21 mouse cellular contexts compared by ENCODE assay signal in genomic region chr7:113238365-113238764, GRCm38 (mm10). TPM values are rescaled to one million over a fixed set of nuclear protein-coding genes. Genes with fewer than 3 reads are reported as not detected.
DNase-seq lines count a peak whose midpoint lies in the region; ATAC-seq and TF ChIP-seq lines count a peak whose summit lies in the region.
"Had no signal": no experiment of that assay in that cellular context is flagged by ENCODE, and none has a peak within 500 bp of the region (broad histone marks: within the 10 kb centered on the region; RNA-seq: fewer than 3 reads in every experiment).

No protein-coding gene starts in this region.

- no peak overlapping the region for H3K9ac ChIP-seq in heart, postnatal 0 days (replicated peaks; ENCODE audit: low read depth, low read length)
- no peak overlapping the region for H3K9ac ChIP-seq in liver, embryonic 14.5 days (replicated peaks)
- H3K9ac ChIP-seq in liver, embryonic 12.5 days = no peak overlapping the region
- H3K9ac ChIP-seq: hindbrain, embryonic 12.5 days; intestine, embryonic 15.5 days; liver, embryonic 13.5 days; stomach, embryonic 15.5 days had no signal

- intact Hi-C loops in heart, postnatal 36 days (cut with DNase I) = no loop called here

- H3K9me3 ChIP-seq in heart, postnatal 0 days (replicated peaks; ENCODE audit: control insufficient read depth, low read length) = no peaks in the 10 kb centered on the region
- no peaks in the 10 kb centered on the region for H3K9me3 ChIP-seq in liver, embryonic 14.5 days (ENCODE audit: control insufficient read depth, low read length)
- no peaks in the 10 kb centered on the region for H3K9me3 ChIP-seq in liver, embryonic 12.5 days (replicated peaks)
- H3K9me3 ChIP-seq: G1E; hindbrain, embryonic 12.5 days; intestine, embryonic 15.5 days; liver, embryonic 13.5 days; stomach, embryonic 15.5 days had no signal

- H3K4me3 ChIP-seq in heart, postnatal 0 days (ENCODE audit: low read depth, low read length) = no peak overlapping the region
- H3K4me3 ChIP-seq in liver, embryonic 14.5 days (ENCODE audit: insufficient read depth in 1 of 2, low read depth in 2 of 2, low read length in 2 of 2) = no peak overlapping the region
- H3K4me3 ChIP-seq in liver, embryonic 12.5 days = no peak overlapping the region
- H3K4me3 ChIP-seq: erythroblast, embryonic 14.5 days; hindbrain, embryonic 12.5 days; intestine, embryonic 15.5 days; liver, embryonic 13.5 days; stomach, embryonic 15.5 days had no signal

- DNase-seq in heart, postnatal 0 days (ENCODE audit: low spot score) = no peak
- DNase-seq in heart, postnatal 36 days = no peak
- DNase-seq in liver, embryonic 14.5 days (ENCODE audit: low read depth in 3 of 3, low spot score in 3 of 3) = no peak
- DNase-seq in A20 (ENCODE audit: low read depth, low spot score) (peak; percentile 31), NIH3T3 (ENCODE audit: low read depth) (peak; percentile 17)
- DNase-seq in right cerebral cortex, postnatal 36 days (ENCODE audit: low spot score in 2 of 2) = no peak
- DNase-seq: adrenal gland, postnatal 10 days; cerebellum, adult 11 months; cerebellum, postnatal 25 days; kidney, postnatal 4 days; liver, embryonic 13.5 days; midbrain, embryonic 14.5 days had no signal

- no peak overlapping the region for H3K27ac ChIP-seq in heart, postnatal 0 days (ENCODE audit: low read depth)
- no peak overlapping the region for H3K27ac ChIP-seq in liver, embryonic 14.5 days
- no peak overlapping the region for H3K27ac ChIP-seq in liver, embryonic 12.5 days
- H3K27ac ChIP-seq: hindbrain, embryonic 12.5 days; intestine, embryonic 15.5 days; liver, embryonic 13.5 days; macrophage had no signal

- H3K4me2 ChIP-seq in heart, postnatal 0 days (ENCODE audit: low read depth, low read length) = no peak overlapping the region
- no peak overlapping the region for H3K4me2 ChIP-seq in liver, embryonic 14.5 days (ENCODE audit: low read depth)
- H3K4me2 ChIP-seq in liver, embryonic 12.5 days = no peak overlapping the region
- H3K4me2 ChIP-seq: hindbrain, embryonic 12.5 days; intestine, embryonic 15.5 days; liver, embryonic 13.5 days; stomach, embryonic 15.5 days had no signal

- no peaks in the 10 kb centered on the region for H3K27me3 ChIP-seq in heart, postnatal 0 days (ENCODE audit: control insufficient read depth, insufficient read depth, low read length)
- no peaks in the 10 kb centered on the region for H3K27me3 ChIP-seq in liver, embryonic 14.5 days (ENCODE audit: control insufficient read depth, insufficient read depth, low read length)
- no peaks in the 10 kb centered on the region for H3K27me3 ChIP-seq in liver, embryonic 12.5 days (replicated peaks)
- H3K27me3 ChIP-seq: hindbrain, embryonic 12.5 days; intestine, embryonic 15.5 days; liver, embryonic 13.5 days; stomach, embryonic 15.5 days had no signal

- peaks cover 44% of the 10 kb centered on the region for H3K4me1 ChIP-seq in heart, postnatal 0 days (ENCODE audit: control insufficient read depth, insufficient read depth)
- peaks cover 0 to 11% of the 10 kb centered on the region in 2 experiments; a peak in 2 of 4 replicates for H3K4me1 ChIP-seq in liver, embryonic 14.5 days (replicated peaks; ENCODE audit: control insufficient read depth in 2 of 2, insufficient read depth in 2 of 2, low read length in 1 of 2)
- H3K4me1 ChIP-seq in liver, embryonic 12.5 days = 0 out of 2 replicates have a peak, but pooled peaks cover 8% of the 10 kb centered on the region

- no peaks in the 10 kb centered on the region for H3K36me3 ChIP-seq in heart, postnatal 0 days (replicated peaks; ENCODE audit: control insufficient read depth, insufficient read depth, low read length)
- H3K36me3 ChIP-seq in liver, embryonic 14.5 days (replicated peaks; ENCODE audit: control insufficient read depth, insufficient read depth, low read depth) = no peaks in the 10 kb centered on the region
- no peaks in the 10 kb centered on the region for H3K36me3 ChIP-seq in liver, embryonic 12.5 days
- H3K36me3 ChIP-seq: G1E; hindbrain, embryonic 12.5 days; intestine, embryonic 15.5 days; liver, embryonic 13.5 days; stomach, embryonic 15.5 days had no signal

- no peak for ATAC-seq in heart, postnatal 0 days (ENCODE audit: insufficient read depth, low read depth)
- ATAC-seq in liver, embryonic 14.5 days (ENCODE audit: insufficient read depth) = no peak
- no peak for ATAC-seq in liver, embryonic 12.5 days
- no peak for ATAC-seq in inflammation-experienced regulatory T-cells, adult 6 months
- ATAC-seq: forebrain, embryonic 16.5 days; intestine, embryonic 15.5 days had no signal

- peak; percentile 14; the same call in 1 of the 2 replicates for TF ChIP-seq CTCF in heart, postnatal 0 days (IDR thresholded peaks at IDR 0.05; ENCODE audit: low read depth)
- 0 out of 2 replicates have a peak, but pooled peaks have one; percentile 12 for TF ChIP-seq CTCF in liver, embryonic 14.5 days (IDR thresholded peaks at IDR 0.05; ENCODE audit: low read depth)

- no peak for TF ChIP-seq EP300 in heart, postnatal 0 days (IDR thresholded peaks at IDR 0.05; ENCODE audit: low read depth)
- no peak for TF ChIP-seq EP300 in liver, embryonic 14.5 days (IDR thresholded peaks at IDR 0.05; ENCODE audit: low read depth)

- WGBS in heart, postnatal 0 days = 80% methylated on average over 6 of the region's 6 CpGs
- 60% methylated on average over 6 of the region's 6 CpGs for WGBS in liver, embryonic 14.5 days (ENCODE audit: insufficient replicate concordance)
- 60% methylated on average over 6 of the region's 6 CpGs for WGBS in liver, embryonic 12.5 days (ENCODE audit: insufficient replicate concordance)

RNA-seq across cellular contexts. Expression of gene Arntl, which starts 31.1 kb away (rescaled TPM):
- 8.0 and 9.3 TPM in 2 replicates for total RNA-seq in heart, postnatal 0 days (2014; rRNA removed; ENCODE audit: low replicate concordance)
- 3.7 and 4.6 TPM in 2 replicates for polyA plus RNA-seq in heart, postnatal 0 days (2015; fragmentation: Nextera tagmentation; extraction: Ambion mirVana)
- 10 to 100 TPM in 1 of 2 experiments, 1 to 10 TPM in 1; 3.8 to 12.9 TPM for total RNA-seq in heart, postnatal 36 days (2021)
- 2.8 and 4.1 TPM in 2 replicates for polyA plus RNA-seq in liver, embryonic 14.5 days (2012; rRNA removed)
- polyA plus RNA-seq in liver, embryonic 14.5 days (2014; fragmentation: Nextera tagmentation; extraction: Ambion mirVana) = 4.6 and 5.1 TPM in 2 replicates
- polyA plus RNA-seq in liver, embryonic 12.5 days (2016; fragmentation: Nextera tagmentation; extraction: Ambion mirVana) = 5.4 and 5.7 TPM in 2 replicates
- 10 to 100 TPM; 20.7 to 36.9 (median 30.1) TPM for polyA plus RNA-seq in inflammation-experienced regulatory T-cells, adult 6 months (2017; shearing (Covaris generic))

Comparison
In these comparisons a context has a peak if more than half of its experiments do, and no peak if none do; other contexts are left out.
1. DNase-seq: peak in A20 (single experiment) and NIH3T3 (single experiment); none in heart, postnatal 0 days (single experiment), heart, postnatal 36 days (0 of 2), liver, embryonic 14.5 days (0 of 3) and right cerebral cortex, postnatal 36 days (0 of 2).